Mouse (Mus musculus) midbrain, postnatal 0 days (tissue): ENCODE data around the gene Mcm5. TPM values are rescaled to one million over a fixed set of nuclear protein-coding genes. Genes with fewer than 3 reads are reported as not detected.

ENCODE experiments used
- ATAC-seq: fragments of 200-750 bp; cut with Nextera tagmentation; 2 replicates; pipeline ENCODE4 v1.8.0; 2017; ENCODE audit warnings: moderate number of reproducible peaks, mild to moderate bottlenecking, moderate TSS enrichment, moderate library complexity; ENCODE audit not compliant: low FRiP score
- DNase-seq: peaks from one replicate; pipeline ENCODE4 v3.0.0-alpha.2; 2015; ENCODE audit warnings: low spot score
- H3K27ac ChIP-seq: fragments of 300-500 bp; sonication (generic); 2 replicates; pipeline ENCODE4 v1.5.1; 2014; ENCODE audit warnings: low read depth, mild to moderate bottlenecking, low read length, mixed read lengths
- H3K27me3 ChIP-seq: fragments of 300-500 bp; sonication (generic); 2 replicates; pipeline ENCODE4 v1.6.1; 2014; ENCODE audit warnings: low read length, control low read depth, mixed read lengths; ENCODE audit not compliant: insufficient read depth
- H3K36me3 ChIP-seq: fragments of 300-500 bp; sonication (generic); 2 replicates; pipeline ENCODE4 v1.6.1; 2014; ENCODE audit warnings: low read length, control low read depth, mixed read lengths; ENCODE audit not compliant: insufficient read depth
- H3K4me1 ChIP-seq: fragments of 300-500 bp; sonication (generic); 2 replicates; pipeline ENCODE4 v1.6.1; 2014; ENCODE audit warnings: mild to moderate bottlenecking, control low read depth, antibody characterized with exemption, low read length, mixed read lengths; ENCODE audit not compliant: insufficient read depth
- H3K4me2 ChIP-seq: fragments of 300-500 bp; sonication (generic); 2 replicates; pipeline ENCODE4 v1.6.1; 2014; ENCODE audit warnings: low read depth, mild to moderate bottlenecking, low read length, mixed read lengths; ENCODE audit not compliant: poor library complexity, severe bottlenecking
- H3K4me3 ChIP-seq: fragments of 300-500 bp; sonication (generic); 2 replicates; pipeline ENCODE4 v1.5.1; 2014; ENCODE audit warnings: low read depth, mild to moderate bottlenecking, low read length, moderate library complexity
- H3K9ac ChIP-seq: fragments of 300-500 bp; sonication (generic); replicated peaks from 2 replicates; pipeline ENCODE4 v1.6.1; 2014; ENCODE audit warnings: mild to moderate bottlenecking, low read length, moderate library complexity, mixed read lengths; ENCODE audit not compliant: poor library complexity, severe bottlenecking
- H3K9me3 ChIP-seq: fragments of 300-500 bp; sonication (generic); 2 replicates; pipeline ENCODE4 v1.6.1; 2016; ENCODE audit warnings: low read length, control low read depth
- CTCF ChIP-seq: IDR thresholded peaks from 2 replicates; pipeline ENCODE4 v1.5.1; 2016; ENCODE audit warnings: antibody characterized with exemption, mild to moderate bottlenecking
- WGBS: fragments of 180-500 bp; shearing (Covaris S2); extraction: QIAGEN DNeasy Blood & Tissue Kit; methylation state at CpG from one replicate; pipeline ENCODE4 v1.1.7; 2014; 5-methylcytosine and 5-hydroxymethylcytosine counted together
- polyA plus RNA-seq: library from polyadenylated mRNA; unstranded; fragments of >200 nt; fragmentation: Nextera tagmentation; extraction: Ambion mirVana; gene quantifications from 2 replicates; pipeline ENCODE4 v1.2.1, GENCODE M21; 2015
- total RNA-seq: library from RNA; depleted of rRNA; stranded (reverse); fragments of >200 nt; gene quantifications from 2 replicates; pipeline ENCODE4 v1.2.3, GENCODE M21; 2014

Gene Mcm5
- total and polyA plus RNA-seq, 2 experiments from 2014 or later, result 13.7 to 18.3 TPM

GRCm38 (mm10) chr8:75150911-75151610 is 41.7 kb downstream of the Mcm5 start:
- TF ChIP-seq CTCF, result no peak
- Histone ChIP-seq H3K27ac (no peak overlapping the region), H3K4me1 (no peaks in the 10 kb centered on the region), H3K9me3 (no peaks in the 10 kb centered on the region), H3K4me2 (no peak overlapping the region), H3K9ac (no peak overlapping the region), H3K36me3 (no peaks in the 10 kb centered on the region), H3K27me3 (no peaks in the 10 kb centered on the region), H3K4me3 (no peak overlapping the region)
- WGBS, result 78% methylated on average over 5 of the region's 5 CpGs
- DNase-seq (no peak), ATAC-seq (no peak)

DNA sequence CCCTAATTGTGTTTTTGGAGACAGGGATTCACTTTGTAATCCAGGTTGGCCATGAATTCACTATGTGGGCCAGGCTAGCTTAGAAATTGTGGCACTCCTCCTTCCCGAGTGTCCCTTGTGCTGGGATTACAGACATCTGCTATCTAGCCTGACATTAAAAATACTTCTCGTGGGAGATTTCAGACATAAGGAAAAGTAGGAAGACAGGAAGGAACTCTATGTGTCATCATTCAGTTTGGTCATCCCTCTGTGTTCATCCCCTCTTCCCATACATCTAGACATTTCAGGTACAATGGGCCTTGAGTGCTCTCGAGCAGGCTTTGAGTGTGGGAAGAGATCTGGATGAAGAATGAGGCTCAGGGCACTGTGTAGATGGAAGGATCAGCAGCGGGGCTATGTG is 42.4 kb downstream of the Mcm5 start:
- H3K4me2 ChIP-seq, result no peak overlapping the region
- no peaks in the 10 kb centered on the region for H3K36me3 ChIP-seq
- ATAC-seq (no peak), DNase-seq (no peak)
- 82% methylated on average over 4 of the region's 4 CpGs for WGBS
- H3K9me3 ChIP-seq, result no peaks in the 10 kb centered on the region
- no peak overlapping the region for H3K27ac ChIP-seq
- no peak overlapping the region for H3K9ac ChIP-seq
- no peaks in the 10 kb centered on the region for H3K4me1 ChIP-seq
- no peaks in the 10 kb centered on the region for H3K27me3 ChIP-seq
- H3K4me3 ChIP-seq, result no peak overlapping the region
- TF ChIP-seq CTCF, result no peak

DNA sequence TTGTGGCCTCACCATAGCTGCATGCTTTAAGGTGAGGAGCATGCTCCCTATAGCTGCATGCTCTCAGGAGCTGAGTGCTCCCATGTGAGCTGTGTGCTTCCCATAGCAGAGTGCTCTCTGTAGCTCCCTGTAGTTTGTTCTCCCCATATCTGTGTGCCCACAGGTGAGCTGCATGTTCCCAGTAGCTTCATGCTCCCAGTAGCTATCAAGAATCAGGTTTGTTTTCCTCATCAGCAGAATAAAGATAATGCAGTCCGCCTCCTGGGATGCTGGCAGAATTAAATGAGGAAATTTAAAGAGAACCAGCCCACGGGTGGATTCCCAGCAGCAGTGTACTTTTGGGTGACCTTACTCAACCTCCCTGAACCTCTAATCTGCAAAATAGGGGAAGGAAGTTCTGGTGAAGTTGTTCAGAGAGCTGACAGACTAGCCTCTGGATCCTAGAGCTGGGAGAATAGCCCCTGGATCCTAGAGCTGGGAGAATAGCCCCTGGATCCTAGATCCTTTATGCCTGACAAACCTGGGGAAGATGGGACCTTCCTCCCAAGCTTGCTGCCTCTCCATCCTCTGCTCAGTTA is 43.2 kb downstream of the Mcm5 start:
- WGBS, result 73% methylated on average over 2 of the region's 2 CpGs
- H3K4me3 ChIP-seq, result no peak overlapping the region
- H3K4me2 ChIP-seq, result no peak overlapping the region
- TF ChIP-seq CTCF, result no peak
- H3K9ac ChIP-seq, result no peak overlapping the region
- H3K4me1 ChIP-seq, result no peaks in the 10 kb centered on the region
- H3K36me3 ChIP-seq, result no peaks in the 10 kb centered on the region
- H3K27me3 ChIP-seq, result no peaks in the 10 kb centered on the region
- H3K27ac ChIP-seq, result no peak overlapping the region
- DNase-seq (no peak), ATAC-seq (no peak)
- no peaks in the 10 kb centered on the region for H3K9me3 ChIP-seq

GRCm38 (mm10) chr8:75154855-75155478 is 45.6 kb downstream of the Mcm5 start:
- Histone ChIP-seq H3K36me3 (no peaks in the 10 kb centered on the region), H3K4me1 (no peaks in the 10 kb centered on the region), H3K9me3 (no peaks in the 10 kb centered on the region), H3K27ac (no peak overlapping the region), H3K9ac (no peak overlapping the region), H3K27me3 (no peaks in the 10 kb centered on the region), H3K4me2 (no peak overlapping the region), H3K4me3 (no peak overlapping the region)
- no peak for TF ChIP-seq CTCF
- WGBS, result 81% methylated on average over 5 of the region's 5 CpGs
- ATAC-seq (no peak), DNase-seq (no peak)

DNA sequence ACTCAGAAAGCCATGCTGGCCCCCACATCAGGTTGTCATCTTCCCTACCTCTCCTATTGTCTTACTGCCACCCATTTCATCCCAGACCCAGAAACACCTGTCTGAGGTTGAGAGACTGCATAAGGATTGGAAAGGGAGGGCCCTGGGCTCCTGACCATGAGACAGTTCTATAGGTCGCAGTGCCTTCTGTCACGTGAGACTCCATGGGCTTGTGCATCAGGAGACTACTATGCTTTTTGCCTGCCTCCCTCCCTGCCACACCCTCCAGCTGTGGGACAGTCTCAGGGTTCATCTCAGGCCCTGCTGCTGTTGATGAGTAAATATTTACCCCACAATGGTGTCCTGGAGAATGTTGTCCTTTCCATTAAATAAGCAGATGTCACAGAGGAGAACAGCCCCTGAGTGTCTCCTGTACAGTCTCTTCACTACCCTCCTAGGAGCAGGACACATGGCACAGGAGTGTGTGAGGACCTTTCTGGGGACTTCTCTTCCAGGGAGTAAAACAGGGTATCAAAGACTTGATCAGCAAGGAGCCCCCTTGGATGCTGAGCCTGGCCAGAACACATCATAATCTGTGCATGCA is 46.5 kb downstream of the Mcm5 start:
- no peak overlapping the region for H3K4me3 ChIP-seq

More for the DNA sequence above, 46.5 kb downstream of the Mcm5 start:
- Histone ChIP-seq H3K9me3 (no peaks in the 10 kb centered on the region), H3K27me3 (no peaks in the 10 kb centered on the region), H3K4me1 (no peaks in the 10 kb centered on the region), H3K4me2 (no peak overlapping the region), H3K9ac (no peak overlapping the region), H3K27ac (no peak overlapping the region), H3K36me3 (no peaks in the 10 kb centered on the region)
- 83% methylated on average over 2 of the region's 2 CpGs for WGBS
- DNase-seq (no peak), ATAC-seq (no peak)
- TF ChIP-seq CTCF, result no peak
